Mouse (Mus musculus) forebrain, embryonic 12.5 days (tissue): ENCODE results near the gene Swsap1. TPM values are rescaled to one million over a fixed set of nuclear protein-coding genes. Genes with fewer than 3 reads are reported as not detected.

ENCODE experiments used
- ATAC-seq: fragments of 200-750 bp; cut with Nextera tagmentation; 2 replicates; pipeline ENCODE4 v1.8.0; 2017; ENCODE audit warnings: moderate TSS enrichment; ENCODE audit not compliant: low FRiP score
- H3K27ac ChIP-seq: fragments of 300-500 bp; sonication (generic); 2 replicates; pipeline ENCODE4 v1.5.1; 2016; ENCODE audit warnings: mild to moderate bottlenecking
- H3K27me3 ChIP-seq: fragments of 300-500 bp; sonication (generic); 2 replicates; pipeline ENCODE4 v1.6.1; 2016; ENCODE audit warnings: mild to moderate bottlenecking
- H3K36me3 ChIP-seq: fragments of 300-500 bp; sonication (generic); replicated peaks from 2 replicates; pipeline ENCODE4 v1.6.1; 2016; ENCODE audit warnings: mild to moderate bottlenecking
- H3K4me1 ChIP-seq: fragments of 300-500 bp; sonication (generic); 2 replicates; pipeline ENCODE4 v1.6.1; 2016
- H3K4me2 ChIP-seq: fragments of 300-500 bp; sonication (generic); 2 replicates; pipeline ENCODE4 v1.6.1; 2016; ENCODE audit warnings: mild to moderate bottlenecking, moderate library complexity
- H3K4me3 ChIP-seq: fragments of 300-500 bp; sonication (generic); replicated peaks from 2 replicates; pipeline ENCODE4 v1.5.1; 2016; ENCODE audit warnings: mild to moderate bottlenecking
- H3K9ac ChIP-seq: fragments of 300-500 bp; sonication (generic); 2 replicates; pipeline ENCODE4 v1.6.1; 2016; ENCODE audit warnings: mild to moderate bottlenecking
- H3K9me3 ChIP-seq: fragments of 300-500 bp; sonication (generic); 2 replicates; pipeline ENCODE4 v1.6.1; 2016
- WGBS: fragments of 180-500 bp; shearing (Covaris S2); methylation state at CpG from one replicate; pipeline ENCODE4 v1.1.7; 2016; 5-methylcytosine and 5-hydroxymethylcytosine counted together
- polyA plus RNA-seq: library from polyadenylated mRNA; unstranded; fragments of >200 nt; fragmentation: Nextera tagmentation; extraction: Ambion mirVana; gene quantifications from 2 replicates; pipeline ENCODE4 v1.2.1, GENCODE M21; 2016

Swsap1 gene
- 7.4 and 9.5 TPM in 2 replicates for polyA plus RNA-seq

DNA sequence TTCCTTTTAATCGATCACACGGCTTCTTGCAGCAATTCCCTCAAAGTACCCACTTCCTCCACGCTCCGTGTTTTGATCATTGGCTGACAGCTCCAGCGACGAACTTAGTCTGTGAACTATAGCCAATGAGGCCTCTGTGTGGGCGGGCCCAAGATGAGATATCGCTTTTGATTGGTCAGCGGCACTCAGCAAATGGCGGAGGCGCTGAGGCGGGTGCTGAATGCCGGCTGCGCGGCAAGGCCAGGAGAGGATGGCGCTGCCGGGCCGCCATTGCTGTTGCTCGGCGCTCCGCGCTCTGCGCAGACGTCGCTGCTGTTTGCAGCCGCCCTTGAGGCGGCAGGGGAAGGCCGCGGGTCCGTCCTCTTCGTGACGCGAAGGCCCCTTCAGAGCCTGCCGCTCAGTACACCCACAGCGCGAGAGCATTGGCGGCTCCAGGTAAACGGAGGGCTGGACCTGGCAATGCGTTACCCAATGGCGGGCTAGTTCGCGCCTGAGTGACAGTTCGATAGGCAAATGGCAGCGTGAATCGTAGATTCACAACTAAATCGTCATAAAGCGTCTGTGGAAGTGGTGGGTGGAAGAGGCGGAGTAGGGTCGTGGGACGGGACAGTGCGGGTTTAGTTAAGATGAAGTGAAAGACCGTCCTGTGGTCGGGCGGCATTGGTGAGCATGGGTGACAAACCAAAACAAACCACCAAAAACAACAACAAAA is at the start of gene Swsap1:
Swsap1 (plus strand) TSS at position 186 of the 712 bp plus-strand sequence.
- Histone ChIP-seq H3K9me3 (0 out of 2 replicates have a peak, but pooled peaks cover 3% of the 10 kb centered on the region), H3K27ac (peak within 1 kb of the TSS; percentile 93), H3K4me3 (peak within 1 kb of the TSS; percentile 71), H3K9ac (peak within 1 kb of the TSS; percentile 81), H3K4me2 (peak within 1 kb of the TSS; percentile 65), H3K36me3 (0 out of 2 replicates have a peak, but pooled peaks cover 4% of the 10 kb centered on the region), H3K27me3 (peaks cover 19% of the 10 kb centered on the region), H3K4me1 (peaks cover 26% of the 10 kb centered on the region)
- ATAC-seq = peak; percentile 98
- under 1% methylated on average over 49 of the region's 54 CpGs for WGBS

DNA sequence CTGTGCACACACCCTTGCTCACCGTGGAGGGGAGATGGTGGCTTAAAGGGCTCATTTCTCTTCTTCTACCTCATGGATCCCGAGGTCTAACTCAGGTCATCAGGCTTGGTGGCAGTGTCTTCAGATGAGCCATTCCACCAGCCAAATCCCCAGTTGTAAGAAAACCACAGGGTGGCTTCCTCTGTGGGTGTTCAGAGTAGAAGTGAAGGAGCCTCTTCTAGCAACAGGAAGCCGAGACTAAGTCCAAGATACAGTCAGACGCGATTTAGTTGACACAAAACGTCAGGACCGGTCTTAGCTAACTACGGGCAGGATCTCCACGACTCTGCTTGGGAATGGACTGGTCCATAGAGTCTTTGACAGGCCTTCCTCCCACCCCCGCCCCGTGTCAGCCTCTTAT is 47.3 kb upstream of the Swsap1 start:
- ATAC-seq = no peak
- H3K4me2 ChIP-seq = no peak overlapping the region
- whole genome bisulfite sequencing = 78% methylated on average over 11 of the region's 11 CpGs
- no peaks in the 10 kb centered on the region for H3K9me3 ChIP-seq
- no peak overlapping the region for H3K9ac ChIP-seq
- H3K4me3 ChIP-seq = no peak overlapping the region
- H3K27ac ChIP-seq = no peak overlapping the region
- H3K4me1 ChIP-seq = no peaks in the 10 kb centered on the region
- H3K27me3 ChIP-seq = peaks cover 13% of the 10 kb centered on the region
- H3K36me3 ChIP-seq = no peaks in the 10 kb centered on the region

DNA sequence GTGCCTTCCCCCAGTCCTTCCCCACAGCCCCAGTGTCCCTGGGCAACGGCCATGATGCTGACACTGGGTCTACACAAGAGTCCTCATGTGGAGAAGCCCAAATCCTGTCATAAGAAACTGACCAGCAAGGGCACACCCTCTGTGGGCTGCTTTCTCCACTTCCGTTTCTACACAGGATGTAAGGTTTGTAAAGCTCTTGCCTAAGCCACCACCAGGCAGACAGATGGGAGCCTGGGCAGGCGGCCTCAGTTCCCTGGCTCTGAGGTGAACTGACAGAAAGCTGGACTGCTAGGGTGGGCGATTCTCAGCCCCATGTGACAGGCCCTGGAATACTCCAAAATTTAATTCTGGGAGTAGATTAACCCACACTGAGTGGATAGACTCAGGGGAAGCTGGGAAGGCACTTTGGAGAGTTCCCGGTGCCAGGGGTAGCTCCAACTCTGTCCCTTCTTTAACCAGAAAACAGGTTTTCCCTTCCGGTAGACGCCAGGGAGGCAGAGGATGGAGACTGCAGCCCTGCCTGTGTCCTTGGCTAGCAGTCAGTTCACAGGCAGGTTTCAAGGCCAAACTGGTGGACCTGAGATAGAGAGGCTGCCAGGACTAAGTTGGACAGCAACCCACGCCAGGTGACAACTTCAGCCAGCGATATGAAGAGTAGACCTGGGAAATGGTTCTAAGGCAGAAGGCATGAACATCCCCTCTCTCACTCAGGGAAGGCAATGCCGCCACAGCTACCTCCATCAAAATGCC is 45.9 kb upstream of the Swsap1 start:
- H3K4me3 ChIP-seq = no peak overlapping the region
- H3K9ac ChIP-seq = no peak overlapping the region
- no peaks in the 10 kb centered on the region for H3K36me3 ChIP-seq
- no peaks in the 10 kb centered on the region for H3K4me1 ChIP-seq
- no peak for ATAC-seq
- peaks cover 5% of the 10 kb centered on the region for H3K27me3 ChIP-seq
- no peaks in the 10 kb centered on the region for H3K9me3 ChIP-seq
- no peak overlapping the region for H3K27ac ChIP-seq
- WGBS = 79% methylated on average over 10 of the region's 10 CpGs
- H3K4me2 ChIP-seq = no peak overlapping the region

DNA sequence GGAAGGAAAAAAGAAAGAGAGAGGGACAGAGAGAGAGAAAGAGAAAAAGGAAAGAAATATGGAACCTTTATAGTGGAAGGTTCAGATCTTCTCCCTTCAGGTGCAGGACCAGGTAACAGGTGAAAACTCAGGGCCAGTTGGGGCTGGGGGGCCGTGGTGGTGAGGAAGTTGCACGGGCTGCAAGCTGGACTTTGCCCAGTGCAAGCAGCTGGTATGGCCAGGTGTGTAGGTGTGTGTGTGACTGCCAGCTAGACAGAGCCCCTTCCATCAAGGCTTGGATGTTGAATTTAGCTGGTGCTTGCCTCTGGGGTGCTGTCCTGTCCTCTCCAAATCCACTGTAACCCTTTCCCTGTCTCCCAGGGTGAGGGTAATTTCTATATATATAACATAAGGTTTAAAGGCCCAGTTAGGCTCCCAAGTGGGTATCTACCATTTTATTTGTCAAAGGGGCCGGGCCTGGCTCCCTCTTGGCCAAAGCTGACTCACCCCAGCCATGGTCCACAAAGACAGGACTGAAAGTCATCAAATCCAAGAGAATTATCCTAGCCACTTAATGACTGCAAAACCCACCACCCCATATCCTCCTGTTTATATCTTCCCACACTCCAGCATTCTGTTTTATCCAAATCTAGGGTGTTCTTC is 38.6 kb upstream of the Swsap1 start:
- no peak for ATAC-seq
- Histone ChIP-seq H3K4me1 (peaks cover 11% of the 10 kb centered on the region), H3K4me3 (peak overlapping the region; percentile 62), H3K4me2 (peak overlapping the region; percentile 96), H3K9ac (peak overlapping the region; percentile 66), H3K27me3 (peaks cover 29% of the 10 kb centered on the region), H3K36me3 (no peaks in the 10 kb centered on the region; the same call in 1 of the 2 replicates), H3K27ac (no peak overlapping the region), H3K9me3 (no peaks in the 10 kb centered on the region)
- WGBS = 58% methylated on average over 3 of the region's 3 CpGs

DNA sequence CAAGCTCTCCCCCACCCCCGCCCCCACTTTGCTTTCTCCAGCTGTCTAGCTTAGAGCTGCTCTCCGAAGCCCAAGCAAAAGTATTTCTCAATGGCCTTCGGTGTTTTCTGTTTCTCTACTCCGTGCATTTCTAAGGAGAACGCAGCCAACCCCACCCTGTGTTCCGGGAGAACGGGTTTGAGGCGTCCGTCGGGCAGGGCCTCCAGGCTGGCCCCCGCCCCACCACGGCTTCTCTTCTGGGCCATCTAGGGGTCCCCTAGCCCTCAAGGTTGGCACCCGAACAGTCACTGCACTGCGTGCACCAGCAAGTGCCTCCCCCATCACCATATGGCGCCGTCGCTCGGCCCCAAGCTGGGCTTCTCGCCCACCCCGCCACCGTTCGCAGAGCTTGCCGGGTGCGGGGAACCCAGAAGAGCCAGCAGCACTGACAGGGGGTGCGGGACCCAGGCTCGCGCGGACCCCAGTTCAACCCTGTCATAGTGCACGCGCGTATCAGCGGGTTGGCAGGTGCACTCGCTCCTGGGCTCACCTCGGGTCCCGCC is 38.0 kb upstream of the Swsap1 start:
- peak overlapping the region; percentile 66 for H3K9ac ChIP-seq
- H3K27ac ChIP-seq = peak overlapping the region; percentile 39
- H3K9me3 ChIP-seq = no peaks in the 10 kb centered on the region
- peaks cover 11% of the 10 kb centered on the region for H3K4me1 ChIP-seq
- peaks cover 29% of the 10 kb centered on the region for H3K27me3 ChIP-seq
- ATAC-seq = no peak; the same call in 1 of the 2 replicates
- peak overlapping the region; percentile 96 for H3K4me2 ChIP-seq
- peak overlapping the region; percentile 62 for H3K4me3 ChIP-seq
- WGBS = 2% methylated on average over 35 of the region's 35 CpGs
- no peaks in the 10 kb centered on the region; the same call in 1 of the 2 replicates for H3K36me3 ChIP-seq

DNA sequence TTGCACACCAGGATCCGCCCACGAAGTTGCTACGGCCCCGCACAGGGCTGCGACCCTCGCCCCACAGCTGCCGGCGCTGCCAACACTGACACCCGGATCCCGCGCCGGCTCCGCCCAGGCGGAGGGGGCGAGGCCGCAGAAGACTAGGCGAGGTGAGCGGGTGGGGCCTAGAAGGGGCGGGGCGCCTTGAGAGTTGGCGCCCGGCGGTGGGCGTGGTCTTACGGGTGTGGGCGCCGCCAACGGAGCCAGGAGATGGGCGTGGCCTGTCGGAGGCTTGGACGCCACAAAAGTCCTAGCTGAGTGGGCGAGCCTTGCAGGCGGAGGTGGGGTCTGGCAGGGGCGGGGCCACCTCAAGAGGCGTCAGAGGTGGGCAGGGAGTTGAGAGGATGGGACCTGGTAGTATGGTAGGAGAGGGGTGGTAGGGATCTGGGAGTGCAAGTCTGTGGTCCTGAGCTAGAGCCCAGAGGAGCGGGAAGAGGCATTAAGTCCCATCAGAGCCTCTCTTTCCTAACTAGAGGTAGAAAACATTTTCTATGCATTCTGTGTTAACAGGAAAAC is 37.4 kb upstream of the Swsap1 start, which contains the start of gene Rab3d:
Rab3d (minus strand) TSS at position 158 of the 558 bp plus-strand sequence.
- peaks cover 11% of the 10 kb centered on the region for H3K4me1 ChIP-seq
- H3K4me3 ChIP-seq = peak within 1 kb of the TSS; percentile 62
- H3K4me2 ChIP-seq = peak within 1 kb of the TSS; percentile 96
- ATAC-seq = peak; percentile 94
- under 1% methylated on average over 36 of the region's 36 CpGs for WGBS
- no peaks in the 10 kb centered on the region for H3K9me3 ChIP-seq
- peaks cover 29% of the 10 kb centered on the region for H3K27me3 ChIP-seq
- no peaks in the 10 kb centered on the region; the same call in 1 of the 2 replicates for H3K36me3 ChIP-seq
- H3K9ac ChIP-seq = peak within 1 kb of the TSS; percentile 66
- H3K27ac ChIP-seq = peak within 1 kb of the TSS; percentile 43

DNA sequence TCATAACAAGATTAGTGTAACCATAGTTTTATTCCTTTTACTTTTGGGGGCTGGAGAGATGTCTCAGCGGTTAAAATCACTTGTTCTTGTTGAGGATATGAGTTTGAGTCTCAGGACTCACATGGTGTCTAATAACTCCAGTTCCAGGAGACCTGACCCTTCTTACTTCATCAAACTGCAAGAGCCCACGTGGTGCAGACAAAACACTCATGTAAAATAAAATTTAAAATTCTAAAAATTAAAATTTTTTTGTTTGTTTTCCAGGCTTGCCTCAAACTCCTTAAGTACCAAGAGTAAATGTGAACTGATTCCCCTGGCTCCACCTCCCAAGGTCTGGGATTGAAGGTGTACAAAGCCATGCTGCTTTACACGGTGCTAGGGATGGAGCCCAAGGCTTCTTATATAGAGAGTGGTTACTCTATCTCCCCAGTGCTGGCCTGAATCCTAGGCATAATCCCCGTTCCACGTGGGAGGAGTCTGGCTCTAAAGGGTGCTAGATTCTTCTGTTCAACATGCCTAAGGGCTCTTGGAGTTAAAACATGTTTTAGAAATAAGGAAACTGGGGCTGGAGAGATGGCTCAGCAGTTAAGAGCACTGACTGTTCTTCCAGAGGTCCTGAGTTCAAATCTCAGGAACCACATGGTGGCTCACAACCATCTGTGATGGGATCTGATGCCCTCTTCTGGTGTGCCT is 36.7 kb upstream of the Swsap1 start:
- H3K27me3 ChIP-seq = peaks cover 29% of the 10 kb centered on the region
- no peaks in the 10 kb centered on the region; the same call in 1 of the 2 replicates for H3K36me3 ChIP-seq
- no peak overlapping the region for H3K27ac ChIP-seq
- H3K9ac ChIP-seq = no peak overlapping the region
- 0 out of 2 replicates have a peak overlapping the region, but pooled peaks have one; percentile 62 for H3K4me3 ChIP-seq
- ATAC-seq = no peak
- peaks cover 11% of the 10 kb centered on the region for H3K4me1 ChIP-seq
- peak overlapping the region; percentile 96 for H3K4me2 ChIP-seq
- 24% methylated on average over 5 of the region's 5 CpGs for WGBS
- H3K9me3 ChIP-seq = no peaks in the 10 kb centered on the region

DNA sequence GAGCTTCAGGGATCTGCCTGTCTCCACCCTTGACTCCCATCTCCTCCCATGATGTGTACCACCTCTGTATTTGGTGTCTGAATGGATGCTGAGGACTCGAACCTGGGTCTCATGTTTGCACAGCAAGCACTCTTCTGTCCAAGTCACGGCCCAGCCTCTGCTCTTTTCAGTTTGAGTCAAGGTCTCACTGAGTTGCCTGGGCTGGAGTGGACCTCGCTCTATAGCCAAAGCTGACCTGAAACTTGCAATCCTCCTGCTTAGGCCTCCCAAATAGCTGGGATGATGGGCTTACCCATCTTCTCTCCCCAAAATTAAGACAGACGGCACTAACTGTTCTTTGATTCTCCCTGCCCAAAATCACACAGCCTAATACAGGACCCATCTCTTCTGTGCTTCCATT is 32.5 kb upstream of the Swsap1 start:
- peaks cover 21% of the 10 kb centered on the region for H3K4me1 ChIP-seq
- H3K4me3 ChIP-seq = no peak overlapping the region
- no peak overlapping the region for H3K27ac ChIP-seq
- H3K9me3 ChIP-seq = no peaks in the 10 kb centered on the region
- no peak overlapping the region for H3K4me2 ChIP-seq
- WGBS = 86% methylated on average over 4 of the region's 4 CpGs
- H3K9ac ChIP-seq = no peak overlapping the region
- no peak for ATAC-seq
- peaks cover 4% of the 10 kb centered on the region for H3K36me3 ChIP-seq
- no peaks in the 10 kb centered on the region for H3K27me3 ChIP-seq

DNA sequence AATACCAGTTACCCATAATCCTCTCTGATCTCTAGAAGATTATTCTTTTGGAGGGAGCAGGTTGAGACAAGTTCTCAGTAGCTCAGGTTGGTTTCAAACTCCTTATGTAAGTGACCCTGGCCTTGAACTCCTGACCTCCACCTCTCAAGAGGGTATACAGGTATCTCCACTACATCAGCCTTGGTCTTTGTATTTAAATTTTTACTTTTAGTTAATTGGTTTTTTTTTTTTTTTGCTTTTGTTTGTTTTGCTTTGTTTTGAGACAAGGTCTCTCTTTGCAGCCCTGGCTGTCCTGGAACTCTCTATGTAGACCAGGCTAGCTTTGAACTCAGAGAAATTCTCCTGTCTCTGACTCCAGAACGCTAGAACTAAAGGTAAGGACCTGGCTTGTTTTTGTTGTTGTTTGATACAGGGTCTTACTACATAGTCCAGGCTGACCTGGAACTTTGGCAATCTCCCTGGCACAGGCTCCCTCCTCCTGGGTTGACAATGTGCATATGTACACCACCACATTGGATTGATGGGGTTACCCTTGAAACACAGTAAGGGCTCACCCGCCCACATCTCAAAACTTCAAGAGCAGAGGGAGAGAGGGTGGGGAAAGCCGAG is 32.0 kb upstream of the Swsap1 start:
- no peak overlapping the region for H3K27ac ChIP-seq
- no peak for ATAC-seq
- no peak overlapping the region for H3K9ac ChIP-seq
- H3K4me2 ChIP-seq = no peak overlapping the region
- no peak overlapping the region for H3K4me3 ChIP-seq
- no peaks in the 10 kb centered on the region for H3K27me3 ChIP-seq
- no peaks in the 10 kb centered on the region for H3K9me3 ChIP-seq
- H3K36me3 ChIP-seq = peaks cover 4% of the 10 kb centered on the region
- peaks cover 16% of the 10 kb centered on the region for H3K4me1 ChIP-seq
- 87% methylated on average over 3 of the region's 3 CpGs for WGBS

DNA sequence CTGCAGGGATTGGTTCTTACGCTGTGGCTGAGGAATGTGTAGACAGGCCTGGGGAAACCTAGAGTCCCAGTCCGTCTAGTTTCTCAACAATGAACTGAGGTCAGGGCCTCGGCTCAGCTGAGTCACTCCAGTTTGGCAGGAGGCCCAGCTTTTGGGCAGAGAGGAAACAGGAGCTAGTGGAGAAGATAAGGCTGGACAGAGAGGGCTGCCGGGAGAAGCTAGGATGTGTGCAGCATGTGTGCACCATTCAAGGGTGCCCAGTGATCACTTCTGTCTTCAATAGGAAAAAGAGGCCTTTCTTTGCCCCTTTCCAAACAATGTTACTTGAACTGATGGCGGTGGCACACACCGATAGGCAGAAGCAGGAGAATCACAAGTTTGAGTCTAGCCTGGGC is 31.5 kb upstream of the Swsap1 start:
- 85% methylated on average over 6 of the region's 6 CpGs for WGBS
- Histone ChIP-seq H3K4me1 (peaks cover 16% of the 10 kb centered on the region), H3K9me3 (no peaks in the 10 kb centered on the region), H3K9ac (no peak overlapping the region), H3K36me3 (peaks cover 4% of the 10 kb centered on the region), H3K4me3 (no peak overlapping the region), H3K27me3 (no peaks in the 10 kb centered on the region), H3K4me2 (no peak overlapping the region), H3K27ac (no peak overlapping the region)
- ATAC-seq = no peak

DNA sequence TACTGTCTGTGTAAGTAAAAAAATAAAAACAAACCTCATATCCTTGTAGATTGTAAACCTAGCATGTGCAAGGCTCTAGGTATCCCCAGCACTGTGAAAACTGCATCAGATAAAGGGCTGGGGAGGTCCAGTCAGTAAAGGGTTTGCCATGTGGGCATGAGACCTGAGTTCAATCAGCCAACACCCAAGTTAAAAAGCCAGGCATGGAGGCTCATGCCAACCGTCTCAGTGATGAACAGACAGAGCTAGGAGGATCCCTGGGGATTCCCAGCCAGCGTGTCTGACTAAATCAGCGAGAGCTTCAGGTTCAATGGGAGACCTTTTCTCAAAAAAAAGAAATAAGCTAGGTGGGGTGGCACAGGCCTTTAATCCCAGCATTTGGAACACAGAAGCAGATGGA is 30.5 kb upstream of the Swsap1 start:
- H3K9me3 ChIP-seq = no peaks in the 10 kb centered on the region
- WGBS = 96% methylated on average over 3 of the region's 3 CpGs
- H3K4me3 ChIP-seq = no peak overlapping the region
- peaks cover 4% of the 10 kb centered on the region for H3K36me3 ChIP-seq
- H3K27ac ChIP-seq = no peak overlapping the region
- no peaks in the 10 kb centered on the region for H3K27me3 ChIP-seq
- peaks cover 16% of the 10 kb centered on the region for H3K4me1 ChIP-seq
- H3K4me2 ChIP-seq = no peak overlapping the region
- ATAC-seq = no peak
- H3K9ac ChIP-seq = no peak overlapping the region
